Mouse (Mus musculus): ENCODE measurements around the gene Rps25.

GRCm38 (mm10) chr9:44399114-44399794 lies 7.7 kb upstream of the Rps25 start:
- no peak for TF ChIP-seq CTCF (IDR thresholded peaks at IDR 0.05; ENCODE audit: low read depth)
- TF ChIP-seq EP300 (optimal IDR thresholded peaks at IDR 0.05), result no peak
